Comparison of ENCODE assay signal across 17 mouse cellular contexts in genomic region chr8:91443911-91444310, GRCm38 (mm10).
DNase-seq lines count a peak whose midpoint lies in the region; ATAC-seq and TF ChIP-seq lines count a peak whose summit lies in the region.
"Had no signal": no experiment of that assay in that cellular context is flagged by ENCODE, and none has a peak within 500 bp of the region (broad histone marks: within the 10 kb centered on the region; RNA-seq: fewer than 3 reads in every experiment).

No protein-coding gene starts in this region.

- 21% methylated on average over 4 of the region's 4 CpGs for WGBS in limb, embryonic 11.5 days
- WGBS in forebrain, embryonic 13.5 days, result 84% methylated on average over 4 of the region's 4 CpGs
- WGBS in stomach, postnatal 0 days, result 60% methylated on average over 4 of the region's 4 CpGs

- no peaks in the 10 kb centered on the region for H3K36me3 ChIP-seq in limb, embryonic 11.5 days (ENCODE audit: control insufficient read depth, insufficient read depth, low read length)
- H3K36me3 ChIP-seq in forebrain, embryonic 13.5 days (ENCODE audit: poor library complexity, severe bottlenecking), result no peaks in the 10 kb centered on the region
- H3K36me3 ChIP-seq in stomach, postnatal 0 days (ENCODE audit: control insufficient read depth, insufficient read depth, low read length), result no peaks in the 10 kb centered on the region
- H3K36me3 ChIP-seq: heart, embryonic 12.5 days; limb, embryonic 15.5 days had no signal

- no peak for ATAC-seq in limb, embryonic 11.5 days (ENCODE audit: insufficient number of reproducible peaks, low FRiP score, low TSS enrichment, low read depth)
- no peak for ATAC-seq in forebrain, embryonic 13.5 days
- no peak for ATAC-seq in stomach, postnatal 0 days (ENCODE audit: low FRiP score, low TSS enrichment)

- TF ChIP-seq CTCF in stomach, postnatal 0 days (IDR thresholded peaks at IDR 0.05; ENCODE audit: low read depth), result no peak

- intact Hi-C loops in heart, postnatal 10 days (cut with DNase I), result no loop called here

- peak; percentile 71 for DNase-seq in heart, adult 11 months
- DNase-seq in heart, adult 8-10 months (ENCODE audit: low spot score), result no peak
- DNase-seq in embryo, embryonic 10.5 days (ENCODE audit: low spot score), result peak; percentile 76
- peak; percentile 34 to 49 for DNase-seq in kidney, adult 8-10 months
- peak; percentile 69 for DNase-seq in limb, embryonic 11.5 days (ENCODE audit: low spot score)
- no peak for DNase-seq in stomach, postnatal 0 days (ENCODE audit: low spot score)
- no peak for DNase-seq in heart, postnatal 10 days
- DNase-seq: B cell, adult 2 months; cerebellum, postnatal 36 days; lung, adult 18-20 months had no signal

- H3K4me2 ChIP-seq in limb, embryonic 11.5 days (ENCODE audit: low read depth, severe bottlenecking), result no peak overlapping the region
- no peak overlapping the region for H3K4me2 ChIP-seq in forebrain, embryonic 13.5 days
- no peak overlapping the region for H3K4me2 ChIP-seq in stomach, postnatal 0 days (replicated peaks; ENCODE audit: low read depth)
- H3K4me2 ChIP-seq: heart, embryonic 12.5 days; hindbrain, embryonic 14.5 days; limb, embryonic 15.5 days; neural tube, embryonic 13.5 days had no signal

- no peaks in the 10 kb centered on the region for H3K27me3 ChIP-seq in limb, embryonic 11.5 days (ENCODE audit: control insufficient read depth, insufficient read depth, low read length)
- H3K27me3 ChIP-seq in forebrain, embryonic 13.5 days, result no peaks in the 10 kb centered on the region
- H3K27me3 ChIP-seq in stomach, postnatal 0 days (ENCODE audit: control insufficient read depth, insufficient read depth, low read length), result no peaks in the 10 kb centered on the region
- H3K27me3 ChIP-seq: heart, embryonic 12.5 days; limb, embryonic 15.5 days; neural tube, embryonic 13.5 days had no signal

- H3K4me1 ChIP-seq in limb, embryonic 11.5 days (ENCODE audit: control insufficient read depth, insufficient read depth, low read length), result peaks cover 22% of the 10 kb centered on the region
- no peaks in the 10 kb centered on the region for H3K4me1 ChIP-seq in forebrain, embryonic 13.5 days
- 0 out of 2 replicates have a peak, but pooled peaks cover 3% of the 10 kb centered on the region for H3K4me1 ChIP-seq in stomach, postnatal 0 days (replicated peaks; ENCODE audit: control insufficient read depth, insufficient read depth)

- no peak overlapping the region for H3K9ac ChIP-seq in limb, embryonic 11.5 days (ENCODE audit: low read length)
- H3K9ac ChIP-seq in forebrain, embryonic 13.5 days, result no peak overlapping the region
- H3K9ac ChIP-seq in stomach, postnatal 0 days (ENCODE audit: low read length), result no peak overlapping the region
- H3K9ac ChIP-seq: heart, embryonic 12.5 days; hindbrain, embryonic 14.5 days; limb, embryonic 15.5 days; neural tube, embryonic 13.5 days had no signal

- H3K9me3 ChIP-seq in limb, embryonic 11.5 days (ENCODE audit: control insufficient read depth, low read length), result no peaks in the 10 kb centered on the region
- no peaks in the 10 kb centered on the region for H3K9me3 ChIP-seq in forebrain, embryonic 13.5 days (replicated peaks)
- no peaks in the 10 kb centered on the region for H3K9me3 ChIP-seq in stomach, postnatal 0 days (ENCODE audit: control insufficient read depth, low read length)
- H3K9me3 ChIP-seq: G1E; heart, embryonic 12.5 days; limb, embryonic 15.5 days; neural tube, embryonic 13.5 days had no signal

- TF ChIP-seq EP300 in stomach, postnatal 0 days (optimal IDR thresholded peaks at IDR 0.05), result no peak

- no peak overlapping the region for H3K27ac ChIP-seq in limb, embryonic 11.5 days (replicated peaks; ENCODE audit: low read depth, low read length)
- H3K27ac ChIP-seq in forebrain, embryonic 13.5 days, result no peak overlapping the region
- no peak overlapping the region for H3K27ac ChIP-seq in stomach, postnatal 0 days (replicated peaks)
- H3K27ac ChIP-seq: hindbrain, embryonic 14.5 days; limb, embryonic 15.5 days; macrophage; neural tube, embryonic 13.5 days had no signal

- no peak overlapping the region for H3K4me3 ChIP-seq in limb, embryonic 11.5 days (ENCODE audit: low read depth, low read length)
- no peak overlapping the region for H3K4me3 ChIP-seq in forebrain, embryonic 13.5 days
- no peak overlapping the region for H3K4me3 ChIP-seq in stomach, postnatal 0 days (ENCODE audit: low read depth, low read length)
- H3K4me3 ChIP-seq: heart, embryonic 12.5 days; limb, embryonic 15.5 days; neural tube, embryonic 13.5 days had no signal

Comparison
In these comparisons a context has a peak if more than half of its experiments do, and no peak if none do; other contexts are left out.
1. DNase-seq: peak in heart, adult 11 months (single experiment), embryo, embryonic 10.5 days (single experiment), kidney, adult 8-10 months (2 of 2) and limb, embryonic 11.5 days (single experiment); none in heart, adult 8-10 months (single experiment), stomach, postnatal 0 days (single experiment) and heart, postnatal 10 days (0 of 2).